Mouse (Mus musculus) forebrain, embryonic 10.5 days (tissue): ENCODE results near the gene Olfr263. TPM values are rescaled to one million over a fixed set of nuclear protein-coding genes. Genes with fewer than 3 reads are reported as not detected.

Experiments
- DNase-seq: peaks from one replicate; pipeline ENCODE4 v3.0.0-alpha.2; 2017; ENCODE audit warnings: low spot score; ENCODE audit errors: extremely low spot score
- H3K27ac ChIP-seq: fragments of 300-500 bp; sonication (generic); 2 replicates; pipeline ENCODE4 v1.5.1; 2016; ENCODE audit warnings: mild to moderate bottlenecking
- H3K27me3 ChIP-seq: fragments of 300-500 bp; sonication (generic); 2 replicates; pipeline ENCODE4 v1.6.1; 2016; ENCODE audit warnings: mild to moderate bottlenecking; ENCODE audit not compliant: poor library complexity, severe bottlenecking
- H3K36me3 ChIP-seq: fragments of 300-500 bp; sonication (generic); replicated peaks from 2 replicates; pipeline ENCODE4 v1.6.1; 2016; ENCODE audit warnings: mild to moderate bottlenecking, moderate library complexity
- H3K4me1 ChIP-seq: fragments of 300-500 bp; sonication (generic); 2 replicates; pipeline ENCODE4 v1.6.1; 2016
- H3K4me3 ChIP-seq: fragments of 300-500 bp; sonication (generic); 2 replicates; pipeline ENCODE4 v1.5.1; 2016; ENCODE audit warnings: mild to moderate bottlenecking, moderate library complexity
- H3K9me3 ChIP-seq: fragments of 300-500 bp; sonication (generic); 2 replicates; pipeline ENCODE4 v1.6.1; 2016; ENCODE audit warnings: mild to moderate bottlenecking, moderate library complexity
- WGBS: fragments of 180-500 bp; shearing (Covaris S2); methylation state at CpG from one replicate; pipeline ENCODE4 v1.1.7; 2016; 5-methylcytosine and 5-hydroxymethylcytosine counted together
- polyA plus RNA-seq: library from polyadenylated mRNA; unstranded; fragments of >200 nt; fragmentation: Nextera tagmentation; extraction: Ambion mirVana; gene quantifications from 2 replicates; pipeline ENCODE4 v1.2.1, GENCODE M21; 2016

The Olfr263 gene
- polyA plus RNA-seq, 1 experiment from 2014 or later: not detected

DNA sequence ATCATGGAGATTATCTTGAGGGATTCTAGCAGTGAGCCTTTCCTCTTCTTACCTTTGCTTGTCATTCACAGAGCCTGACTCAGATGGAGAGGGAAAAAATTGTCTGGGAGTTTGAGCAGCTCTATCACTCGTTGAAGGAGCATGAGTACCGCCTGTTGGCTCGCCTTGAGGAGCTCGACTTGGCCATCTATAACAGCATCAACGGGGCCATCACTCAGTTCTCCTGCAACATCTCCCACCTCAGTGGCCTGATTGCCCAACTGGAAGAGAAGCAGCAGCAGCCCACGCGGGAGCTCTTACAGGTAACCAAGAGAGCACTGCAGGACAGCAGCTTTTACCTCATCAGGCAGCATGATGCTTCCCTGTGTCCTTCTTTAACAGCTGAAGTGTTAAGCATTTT lies 54.2 kb downstream of the Olfr263 start:
- Histone ChIP-seq H3K36me3 (peaks cover 71% of the 10 kb centered on the region), H3K4me3 (no peak overlapping the region; the same call in 1 of the 2 replicates), H3K27ac (no peak overlapping the region), H3K4me1 (peaks cover 46% of the 10 kb centered on the region), H3K27me3 (no peaks in the 10 kb centered on the region), H3K9me3 (no peaks in the 10 kb centered on the region)
- 94% methylated on average over 7 of the region's 7 CpGs for WGBS
- no peak for DNase-seq

DNA sequence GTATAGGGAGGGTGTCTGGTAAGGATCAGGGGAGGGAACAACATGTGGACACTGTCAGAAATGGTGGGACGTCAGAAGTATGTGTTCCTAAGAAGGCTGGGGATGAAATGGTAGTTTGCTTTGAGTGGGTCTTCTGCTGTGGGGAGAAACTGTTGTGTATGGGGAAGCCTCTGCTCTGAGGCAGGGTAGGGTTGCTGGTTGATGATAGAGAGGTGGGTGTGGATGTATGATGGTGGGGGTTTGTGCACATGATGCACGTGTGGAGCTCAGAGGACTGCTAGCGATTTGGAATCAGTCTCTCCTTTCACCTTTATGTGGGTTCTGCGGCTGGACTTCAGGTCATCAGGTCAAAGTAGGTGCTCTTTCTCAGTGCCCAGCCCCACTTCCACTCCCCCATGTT lies 56.1 kb downstream of the Olfr263 start:
- Histone ChIP-seq H3K36me3 (peaks cover 90% of the 10 kb centered on the region), H3K9me3 (no peaks in the 10 kb centered on the region), H3K4me1 (peaks cover 38% of the 10 kb centered on the region), H3K27ac (no peak overlapping the region), H3K27me3 (no peaks in the 10 kb centered on the region), H3K4me3 (no peak overlapping the region)
- WGBS: 87% methylated on average over 4 of the region's 4 CpGs
- DNase-seq: no peak

Other genes with a start within 250 kb of the Olfr263 start
- not detected in 2 replicates for gene Olfr1370, start 54.7 kb upstream of the Olfr263 start, polyA plus RNA-seq
- gene Olfr1369-ps1, start 18.2 kb upstream of the Olfr263 start, polyA plus RNA-seq: 0.04 and 0.06 TPM in 2 replicates
- gene Olfr1368, start 16.2 kb downstream of the Olfr263 start, polyA plus RNA-seq: not detected in 2 replicates
- gene Trim27, start 49.8 kb downstream of the Olfr263 start, polyA plus RNA-seq: 169 and 173 TPM in 2 replicates
- not detected in 2 replicates for gene Gpx5, start 163.1 kb downstream of the Olfr263 start, polyA plus RNA-seq
- gene Gpx6, start 182.5 kb downstream of the Olfr263 start, polyA plus RNA-seq: 0.15 and 0.21 TPM in 2 replicates
- gene Olfr1367, start 217.3 kb downstream of the Olfr263 start, polyA plus RNA-seq: not detected in 2 replicates
- 18.9 and 21.8 TPM in 2 replicates for gene Zscan12, start 233.2 kb downstream of the Olfr263 start, polyA plus RNA-seq